ENCODE assay signal across 26 mouse cellular contexts in genomic region chr16:43695852-43696251, GRCm38 (mm10). TPM values are rescaled to one million over a fixed set of nuclear protein-coding genes. Genes with fewer than 3 reads are reported as not detected.
"Had no signal": no experiment of that assay in that cellular context is flagged by ENCODE, and none has a peak within 500 bp of the region (broad histone marks: within the 10 kb centered on the region; RNA-seq: fewer than 3 reads in every experiment).

No protein-coding gene starts in this region.

- H3K9me3 ChIP-seq: liver, embryonic 15.5 days; megakaryocyte, embryonic 14.5 days; midbrain, embryonic 13.5 days; neural tube, embryonic 12.5 days had no signal

- H3K4me1 ChIP-seq: liver, embryonic 15.5 days; midbrain, embryonic 13.5 days; neural tube, embryonic 12.5 days had no signal

- H3K27me3 ChIP-seq: liver, embryonic 15.5 days; midbrain, embryonic 13.5 days; neural tube, embryonic 12.5 days had no signal

- DNase-seq: liver, postnatal 0 days; lung, embryonic 14.5 days; lung, postnatal 10 days; retina, postnatal 1 day; right cerebral cortex, adult 18-20 months; right cerebral cortex, postnatal 25 days; right cerebral cortex, postnatal 4 days; spleen, adult 18-20 months; thymus, adult 18-20 months; thymus, postnatal 14 days; thymus, postnatal 36 days had no signal

- H3K36me3 ChIP-seq: liver, embryonic 15.5 days; midbrain, embryonic 13.5 days; neural tube, embryonic 12.5 days had no signal

- H3K4me2 ChIP-seq: liver, embryonic 15.5 days; lung, embryonic 14.5 days; midbrain, embryonic 11.5 days; midbrain, embryonic 13.5 days; neural tube, embryonic 12.5 days had no signal

- H3K27ac ChIP-seq: liver, embryonic 15.5 days; macrophage; midbrain, embryonic 13.5 days; neural tube, embryonic 12.5 days had no signal

- H3K9ac ChIP-seq: liver, embryonic 15.5 days; liver, postnatal 0 days; lung, embryonic 14.5 days; midbrain, embryonic 13.5 days; neural tube, embryonic 12.5 days had no signal

- H3K4me3 ChIP-seq: liver, embryonic 15.5 days; megakaryocyte, embryonic 14.5 days; midbrain, embryonic 13.5 days; myocyte; neural tube, embryonic 12.5 days had no signal

- ATAC-seq: liver, postnatal 0 days; midbrain, embryonic 13.5 days; midbrain, embryonic 16.5 days had no signal

RNA-seq across cellular contexts. Expression of gene Tigit, which starts 31.9 kb away (rescaled TPM):
- total RNA-seq: megakaryocyte progenitor cell, adult 5-6 weeks; neutrophil, adult 5-6 weeks had no signal
- polyA plus RNA-seq: liver, embryonic 15.5 days; lung, embryonic 14.5 days; lung, embryonic 16.5 days; macrophage; midbrain, embryonic 11.5 days; midbrain, embryonic 13.5 days; midbrain, embryonic 16.5 days; neural tube, embryonic 12.5 days; stomach, embryonic 14.5 days; stomach, embryonic 16.5 days had no signal

RNA-seq across cellular contexts. Expression of gene Drd3, which starts 58.0 kb away (rescaled TPM):
- total RNA-seq: megakaryocyte progenitor cell, adult 5-6 weeks; neutrophil, adult 5-6 weeks had no signal
- polyA plus RNA-seq: liver, embryonic 15.5 days; liver, postnatal 0 days; lung, embryonic 14.5 days; lung, embryonic 16.5 days; macrophage; midbrain, embryonic 11.5 days; midbrain, embryonic 13.5 days; midbrain, embryonic 16.5 days; myocyte; neural tube, embryonic 12.5 days; neural tube, embryonic 14.5 days; stomach, embryonic 14.5 days; stomach, embryonic 16.5 days; thymus, postnatal 0 days had no signal
